Mouse (Mus musculus): ENCODE measurements around the gene Rsrc2. TPM values are rescaled to one million over a fixed set of nuclear protein-coding genes. Genes with fewer than 3 reads are reported as not detected.
A peak's percentile ranks its signal among the peaks of the same experiment; 100 is the strongest.

Gene Rsrc2
- total RNA-seq, 1 experiment from 2014 or later = 96.8 TPM

- DNase-seq = no peak
These were observed 53.0 kb downstream of the Rsrc2 start for GRCm38 (mm10) chr5:123696244-123696643.

- peak; percentile 32 for DNase-seq
These were observed 54.7 kb downstream of the Rsrc2 start for GRCm38 (mm10) chr5:123694468-123694867.

GRCm38 (mm10) chr5:123684221-123685144, 64.7 kb downstream of the Rsrc2 start, which contains the start of gene Clip1:
Clip1 (minus strand) TSS chr5:123684618.
- peak; percentile 82 for DNase-seq

DNA sequence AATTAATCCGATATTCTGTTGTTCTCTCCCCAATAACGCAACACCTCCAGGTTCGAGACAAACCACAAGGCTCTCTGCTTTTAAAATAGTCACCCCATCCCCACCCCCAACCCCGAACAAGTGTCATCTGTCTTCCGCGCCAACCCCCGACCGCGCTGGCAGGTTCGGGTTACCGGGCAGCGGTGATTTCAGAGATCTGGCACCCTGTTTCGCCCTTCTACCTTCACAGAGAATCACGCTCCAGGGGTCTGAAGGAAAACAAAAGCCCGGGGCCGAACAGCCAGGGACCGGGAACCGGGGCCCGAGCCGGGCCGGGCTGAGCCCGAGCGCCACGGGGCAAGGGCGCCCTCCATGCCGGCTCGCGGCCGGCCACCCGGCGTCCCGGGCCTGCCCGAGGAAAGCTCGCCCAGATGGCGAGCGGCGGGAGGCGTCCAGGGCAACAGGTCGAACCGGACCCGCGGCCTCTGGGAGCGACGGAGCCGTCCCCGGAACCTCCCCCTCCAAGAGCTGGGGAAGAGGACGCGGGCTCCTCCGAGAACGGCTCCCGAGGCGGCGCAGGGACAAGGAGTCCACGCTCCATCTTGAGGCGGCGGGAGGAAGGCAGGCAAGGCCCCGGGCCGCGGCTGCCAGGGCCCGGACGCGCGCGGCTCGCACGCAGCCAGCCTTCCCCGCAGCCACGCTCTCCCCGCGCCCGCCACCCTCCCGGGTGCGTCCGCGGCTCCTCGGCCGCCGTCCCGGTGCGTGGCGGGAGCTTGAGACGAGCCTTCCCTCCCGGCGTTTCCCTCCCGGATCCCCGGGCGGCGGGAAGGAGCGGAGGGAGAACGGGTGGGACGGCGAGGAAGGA, 65.6 kb downstream of the Rsrc2 start:
- peak; percentile 55 for DNase-seq

DNA sequence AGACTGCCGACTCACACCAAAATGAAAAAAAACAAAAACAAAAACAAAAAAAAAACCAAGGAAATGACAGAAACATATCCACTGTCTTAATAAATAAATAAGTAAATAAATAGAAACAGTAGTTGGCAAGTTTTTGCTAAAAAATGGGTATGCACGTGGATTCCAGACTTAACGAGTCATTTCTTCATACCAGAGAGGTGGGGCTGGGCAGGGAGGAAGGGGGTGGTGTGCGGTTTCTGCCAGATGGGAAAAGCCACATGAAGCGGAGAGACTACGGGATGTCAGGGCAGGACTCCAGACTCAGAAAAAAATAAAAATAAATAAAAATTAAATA, 66.2 kb downstream of the Rsrc2 start:
- peak; percentile 33 for DNase-seq

DNA sequence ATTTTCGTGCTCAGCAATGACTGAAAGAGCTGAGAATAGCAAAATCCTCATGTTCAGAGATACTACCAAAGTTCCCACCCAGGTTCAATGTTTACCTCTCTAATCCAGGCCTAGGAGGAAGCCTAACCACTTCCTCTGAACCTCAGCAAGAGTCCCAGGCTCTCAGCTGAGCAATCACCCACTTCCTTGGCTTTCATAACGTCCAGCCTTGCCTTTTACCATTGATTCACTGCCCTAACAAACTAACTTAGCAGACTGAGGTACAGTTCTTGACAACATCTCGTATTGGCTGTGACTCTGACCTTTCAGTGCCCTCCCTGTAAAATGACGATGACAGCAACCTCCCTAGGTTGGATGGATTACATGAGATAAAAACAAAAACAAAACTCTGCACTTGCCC, 66.8 kb downstream of the Rsrc2 start:
- DNase-seq = no peak

- no peak for DNase-seq
These were observed 69.5 kb downstream of the Rsrc2 start for GRCm38 (mm10) chr5:123679546-123680263.

- DNase-seq = no peak
These were observed 70.1 kb downstream of the Rsrc2 start for GRCm38 (mm10) chr5:123679106-123679505.

Other genes with a start within 250 kb of the Rsrc2 start
- 0.30 TPM in 1 of 2 replicates, not detected in the other for gene B3gnt4, start 239.0 kb downstream of the Rsrc2 start, total RNA-seq (2021)
- gene Diablo, start 225.2 kb downstream of the Rsrc2 start, total RNA-seq (2021) = 65.0 and 79.3 TPM in 2 replicates
- gene Gm49027, start 223.9 kb downstream of the Rsrc2 start, total RNA-seq (2021) = 6.4 and 11.3 TPM in 2 replicates
- gene Vps33a, start 176.4 kb downstream of the Rsrc2 start, total RNA-seq (2021) = 40.2 and 51.5 TPM in 2 replicates
- gene Clip1, start 64.8 kb downstream of the Rsrc2 start, total RNA-seq (2021) = 87.4 and 103 TPM in 2 replicates
- gene Zcchc8, start 28.3 kb downstream of the Rsrc2 start, total RNA-seq (2021) = 52.9 and 57.5 TPM in 2 replicates
- 7.1 and 7.2 TPM in 2 replicates for gene Kntc1, start 302 bp upstream of the Rsrc2 start, total RNA-seq (2021)
- 0.48 and 1.4 TPM in 2 replicates for gene Hcar2, start 116.1 kb upstream of the Rsrc2 start, total RNA-seq (2021)
- gene Hcar1, start 130.6 kb upstream of the Rsrc2 start, total RNA-seq (2021) = 3.7 and 5.3 TPM in 2 replicates
- 65.3 and 87.6 TPM in 2 replicates for gene Denr, start 157.8 kb upstream of the Rsrc2 start, total RNA-seq (2021)
- gene Gm43518, start 178.0 kb upstream of the Rsrc2 start, total RNA-seq (2021) = 1.9 TPM in 1 of 2 replicates, not detected in the other
- 4.9 and 5.0 TPM in 2 replicates for gene Ccdc62, start 181.3 kb upstream of the Rsrc2 start, total RNA-seq (2021)
- gene Hip1r, start 224.2 kb upstream of the Rsrc2 start, total RNA-seq (2021) = 17.9 and 18.3 TPM in 2 replicates